Mouse (Mus musculus) heart, embryonic 11.5 days (tissue): Measurements from ENCODE around the gene Zer1. TPM values are rescaled to one million over a fixed set of nuclear protein-coding genes. Genes with fewer than 3 reads are reported as not detected.

Source experiments
- ATAC-seq: fragments of 200-750 bp; cut with Nextera tagmentation; replicated peaks from 2 replicates; pipeline ENCODE4 v1.8.0; 2017; ENCODE audit warnings: moderate library complexity; ENCODE audit not compliant: insufficient number of reproducible peaks, low FRiP score, low TSS enrichment
- H3K27ac ChIP-seq: fragments of 300-500 bp; sonication (generic); 2 replicates; pipeline ENCODE4 v1.5.1; 2014; ENCODE audit warnings: mild to moderate bottlenecking, low read depth, low read length
- H3K27me3 ChIP-seq: fragments of 300-500 bp; sonication (generic); 2 replicates; pipeline ENCODE4 v1.6.1; 2014; ENCODE audit warnings: mild to moderate bottlenecking, low read length, mixed read lengths; ENCODE audit not compliant: control insufficient read depth, insufficient read depth
- H3K36me3 ChIP-seq: fragments of 300-500 bp; sonication (generic); 2 replicates; pipeline ENCODE4 v1.6.1; 2014; ENCODE audit warnings: mild to moderate bottlenecking, low read length, moderate library complexity, mixed read lengths; ENCODE audit not compliant: control insufficient read depth, insufficient read depth
- H3K4me1 ChIP-seq: fragments of 300-500 bp; sonication (generic); 2 replicates; pipeline ENCODE4 v1.6.1; 2014; ENCODE audit warnings: low read length; ENCODE audit not compliant: control insufficient read depth, insufficient read depth
- H3K4me2 ChIP-seq: fragments of 300-500 bp; sonication (generic); 2 replicates; pipeline ENCODE4 v1.6.1; 2014; ENCODE audit warnings: mild to moderate bottlenecking, moderate library complexity
- H3K4me3 ChIP-seq: fragments of 300-500 bp; sonication (generic); 2 replicates; pipeline ENCODE4 v1.5.1; 2014; ENCODE audit warnings: low read depth, low read length
- H3K9ac ChIP-seq: fragments of 300-500 bp; sonication (generic); 2 replicates; pipeline ENCODE4 v1.6.1; 2014; ENCODE audit warnings: mild to moderate bottlenecking, low read depth, low read length, moderate library complexity
- H3K9me3 ChIP-seq: fragments of 300-500 bp; sonication (generic); replicated peaks from 2 replicates; pipeline ENCODE4 v1.6.1; 2016; ENCODE audit warnings: low read length; ENCODE audit not compliant: control insufficient read depth
- WGBS: fragments of 180-500 bp; shearing (Covaris S2); extraction: QIAGEN DNeasy Blood & Tissue Kit; methylation state at CpG from one replicate; pipeline ENCODE4 v1.1.7; 2014; ENCODE audit not compliant: insufficient replicate concordance; 5-methylcytosine and 5-hydroxymethylcytosine counted together
- polyA plus RNA-seq: library from polyadenylated mRNA; unstranded; fragments of >200 nt; fragmentation: Nextera tagmentation; extraction: Ambion mirVana; gene quantifications from 2 replicates; pipeline ENCODE4 v1.2.1, GENCODE M21; 2014

Gene Zer1
- polyA plus RNA-seq, 1 experiment from 2014 or later = 7.1 TPM

- Histone ChIP-seq H3K9me3 (no peaks in the 10 kb centered on the region), H3K4me3 (no peak overlapping the region), H3K27me3 (no peaks in the 10 kb centered on the region), H3K4me2 (no peak overlapping the region), H3K9ac (no peak overlapping the region), H3K36me3 (peaks cover 3% of the 10 kb centered on the region; the same call in 1 of the 2 replicates), H3K27ac (no peak overlapping the region), H3K4me1 (peaks cover 6% of the 10 kb centered on the region)
- no peak for ATAC-seq
- 42% methylated on average over 6 of the region's 6 CpGs for WGBS
Measured at GRCm38 (mm10) chr2:30119641-30120051, 4.7 kb downstream of the Zer1 start.

GRCm38 (mm10) chr2:30112564-30112963 lies 11.8 kb downstream of the Zer1 start:
- no peaks in the 10 kb centered on the region for H3K4me1 ChIP-seq
- no peaks in the 10 kb centered on the region for H3K9me3 ChIP-seq
- no peak overlapping the region for H3K27ac ChIP-seq
- no peaks in the 10 kb centered on the region for H3K27me3 ChIP-seq
- no peak overlapping the region for H3K4me2 ChIP-seq
- 86% methylated on average over 5 of the region's 5 CpGs for WGBS
- H3K36me3 ChIP-seq = peaks cover 28% of the 10 kb centered on the region
- H3K4me3 ChIP-seq = no peak overlapping the region
- no peak overlapping the region for H3K9ac ChIP-seq
- no peak for ATAC-seq

GRCm38 (mm10) chr2:30111500-30111899 lies 12.9 kb downstream of the Zer1 start:
- no peak overlapping the region for H3K4me2 ChIP-seq
- H3K4me3 ChIP-seq = no peak overlapping the region
- WGBS = 80% methylated on average over 2 of the region's 2 CpGs

GRCm38 (mm10) chr2:30108260-30108659 lies 16.1 kb downstream of the Zer1 start:
- WGBS = 68% methylated on average over 4 of the region's 4 CpGs
- H3K27me3 ChIP-seq = no peaks in the 10 kb centered on the region
- H3K9me3 ChIP-seq = no peaks in the 10 kb centered on the region
- no peaks in the 10 kb centered on the region for H3K4me1 ChIP-seq
- ATAC-seq = no peak
- H3K9ac ChIP-seq = no peak overlapping the region
- peaks cover 29% of the 10 kb centered on the region for H3K36me3 ChIP-seq
- no peak overlapping the region for H3K27ac ChIP-seq
- H3K4me2 ChIP-seq = no peak overlapping the region
- H3K4me3 ChIP-seq = no peak overlapping the region

More at GRCm38 (mm10) chr2:30111500-30111899, 12.9 kb downstream of the Zer1 start:
- H3K27ac ChIP-seq = no peak overlapping the region
- H3K9me3 ChIP-seq = no peaks in the 10 kb centered on the region
- ATAC-seq = no peak
- H3K9ac ChIP-seq = no peak overlapping the region
- H3K4me1 ChIP-seq = no peaks in the 10 kb centered on the region
- peaks cover 28% of the 10 kb centered on the region for H3K36me3 ChIP-seq
- no peaks in the 10 kb centered on the region for H3K27me3 ChIP-seq

- Histone ChIP-seq H3K4me1 (no peaks in the 10 kb centered on the region), H3K9me3 (no peaks in the 10 kb centered on the region), H3K27ac (no peak overlapping the region), H3K27me3 (no peaks in the 10 kb centered on the region), H3K4me3 (no peak overlapping the region), H3K4me2 (no peak overlapping the region), H3K9ac (no peak overlapping the region), H3K36me3 (peaks cover 31% of the 10 kb centered on the region)
- no peak for ATAC-seq
- WGBS = 91% methylated on average over 5 of the region's 5 CpGs
Measured at GRCm38 (mm10) chr2:30107646-30108045, 16.7 kb downstream of the Zer1 start.

GRCm38 (mm10) chr2:30106364-30106763 lies 18.0 kb downstream of the Zer1 start:
- ATAC-seq = no peak
- Histone ChIP-seq H3K4me1 (no peaks in the 10 kb centered on the region), H3K27me3 (no peaks in the 10 kb centered on the region), H3K9ac (no peak overlapping the region), H3K27ac (no peak overlapping the region), H3K4me3 (no peak overlapping the region), H3K9me3 (no peaks in the 10 kb centered on the region), H3K36me3 (peaks cover 30% of the 10 kb centered on the region), H3K4me2 (no peak overlapping the region)

GRCm38 (mm10) chr2:30100214-30100613 lies 24.2 kb downstream of the Zer1 start:
- H3K9ac ChIP-seq = no peak overlapping the region
- H3K27me3 ChIP-seq = no peaks in the 10 kb centered on the region
- H3K4me3 ChIP-seq = no peak overlapping the region
- peaks cover 13% of the 10 kb centered on the region for H3K36me3 ChIP-seq
- no peak overlapping the region for H3K4me2 ChIP-seq
- no peak for ATAC-seq
- 63% methylated on average over 4 of the region's 4 CpGs for WGBS
- H3K27ac ChIP-seq = no peak overlapping the region
- no peaks in the 10 kb centered on the region for H3K9me3 ChIP-seq
- H3K4me1 ChIP-seq = no peaks in the 10 kb centered on the region; the same call in 1 of the 2 replicates

- ATAC-seq = no peak
- H3K36me3 ChIP-seq = peaks cover 4% of the 10 kb centered on the region; the same call in 1 of the 2 replicates
- no peak overlapping the region for H3K4me3 ChIP-seq
- H3K27me3 ChIP-seq = no peaks in the 10 kb centered on the region
- H3K9me3 ChIP-seq = no peaks in the 10 kb centered on the region
- H3K4me1 ChIP-seq = peaks cover 12% of the 10 kb centered on the region; the same call in 1 of the 2 replicates
- H3K27ac ChIP-seq = no peak overlapping the region
- 75% methylated on average over 2 of the region's 2 CpGs for WGBS
- H3K9ac ChIP-seq = no peak overlapping the region
- H3K4me2 ChIP-seq = no peak overlapping the region
Measured at GRCm38 (mm10) chr2:30095882-30096527, 28.4 kb downstream of the Zer1 start.

GRCm38 (mm10) chr2:30094208-30094588 lies 30.2 kb downstream of the Zer1 start:
- peaks cover 12% of the 10 kb centered on the region; the same call in 1 of the 2 replicates for H3K4me1 ChIP-seq
- H3K27me3 ChIP-seq = no peaks in the 10 kb centered on the region
- H3K9me3 ChIP-seq = no peaks in the 10 kb centered on the region
- peak; percentile 1; the same call in 1 of the 2 replicates for ATAC-seq
- peak overlapping the region; percentile 62 for H3K4me3 ChIP-seq
- peak overlapping the region; percentile 94 for H3K4me2 ChIP-seq
- WGBS = 4% methylated on average over 13 of the region's 13 CpGs
- peak overlapping the region; percentile 80 for H3K9ac ChIP-seq
- peak overlapping the region; percentile 75 for H3K27ac ChIP-seq
- H3K36me3 ChIP-seq = peaks cover 5% of the 10 kb centered on the region
